Mouse (Mus musculus) heart, embryonic 10.5 days (tissue): ENCODE results near the gene Hspbap1. TPM values are rescaled to one million over a fixed set of nuclear protein-coding genes. Genes with fewer than 3 reads are reported as not detected.

Experiments used
- DNase-seq: peaks from one replicate; pipeline ENCODE4 v3.0.0-alpha.2; 2017; ENCODE audit warnings: low spot score
- H3K27ac ChIP-seq: fragments of 300-500 bp; sonication (generic); 2 replicates; pipeline ENCODE4 v1.5.1; 2016; ENCODE audit warnings: mild to moderate bottlenecking
- H3K27me3 ChIP-seq: fragments of 300-500 bp; sonication (generic); 2 replicates; pipeline ENCODE4 v1.6.1; 2016; ENCODE audit warnings: mild to moderate bottlenecking; ENCODE audit not compliant: poor library complexity, insufficient read depth, severe bottlenecking
- H3K36me3 ChIP-seq: fragments of 300-500 bp; sonication (generic); 2 replicates; pipeline ENCODE4 v1.6.1; 2016; ENCODE audit warnings: mild to moderate bottlenecking, moderate library complexity
- H3K4me1 ChIP-seq: fragments of 300-500 bp; sonication (generic); 2 replicates; pipeline ENCODE4 v1.6.1; 2016; ENCODE audit warnings: mild to moderate bottlenecking
- H3K4me3 ChIP-seq: fragments of 300-500 bp; sonication (generic); 2 replicates; pipeline ENCODE4 v1.5.1; 2016; ENCODE audit warnings: mild to moderate bottlenecking, moderate library complexity
- H3K9me3 ChIP-seq: fragments of 300-500 bp; sonication (generic); 2 replicates; pipeline ENCODE4 v1.6.1; 2016; ENCODE audit warnings: mild to moderate bottlenecking, moderate library complexity
- WGBS: fragments of 180-500 bp; shearing (Covaris S2); methylation state at CpG from one replicate; pipeline ENCODE4 v1.1.7; 2016; 5-methylcytosine and 5-hydroxymethylcytosine counted together
- polyA plus RNA-seq: library from polyadenylated mRNA; unstranded; fragments of >200 nt; fragmentation: Nextera tagmentation; extraction: Ambion mirVana; gene quantifications from 2 replicates; pipeline ENCODE4 v1.2.1, GENCODE M21; 2016

Gene Hspbap1
- polyA plus RNA-seq, 1 experiment from 2014 or later: 21.8 TPM

DNA sequence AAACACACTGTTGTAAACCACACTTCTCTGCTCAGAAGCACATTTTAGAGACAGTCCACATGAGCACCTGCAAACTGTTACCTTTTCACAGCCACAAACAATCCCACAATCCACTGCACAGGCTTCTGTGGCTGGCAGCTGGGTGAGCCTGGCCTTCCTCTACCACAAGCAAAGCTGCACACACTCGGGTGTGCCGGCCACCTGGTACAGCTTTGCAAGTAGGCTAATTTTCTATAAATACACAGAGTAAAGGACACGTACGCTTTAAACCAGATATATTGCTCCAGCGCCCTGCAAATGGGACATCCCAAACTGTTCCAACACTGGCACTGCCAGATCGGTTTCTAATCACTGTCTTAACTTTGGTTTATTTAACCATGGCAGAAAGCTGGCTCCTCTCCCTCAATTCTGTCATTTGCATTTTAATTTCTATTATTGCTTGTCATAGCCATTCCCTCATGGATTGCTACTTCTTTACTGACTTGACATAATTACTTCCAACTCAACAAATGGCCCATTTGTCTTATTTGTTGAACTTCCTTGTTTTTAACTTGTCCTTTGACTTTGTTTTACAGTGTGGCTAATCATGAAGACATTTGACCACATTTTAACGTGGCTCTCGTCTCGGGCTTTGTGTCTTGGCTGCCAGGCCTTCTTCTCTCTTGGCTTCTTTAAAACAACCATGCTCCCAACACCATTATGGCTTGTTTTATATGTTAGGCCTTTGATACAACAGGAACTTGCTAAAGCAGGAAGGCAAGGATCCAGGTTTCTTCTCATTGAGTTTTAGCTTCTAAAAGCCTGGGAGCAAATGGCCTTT lies 22.5 kb upstream of the Hspbap1 start:
- no peaks in the 10 kb centered on the region for H3K27me3 ChIP-seq
- no peak overlapping the region for H3K27ac ChIP-seq
- no peaks in the 10 kb centered on the region for H3K9me3 ChIP-seq
- H3K4me1 ChIP-seq: peaks cover 2% of the 10 kb centered on the region; the same call in 1 of the 2 replicates
- no peak for DNase-seq
- 88% methylated on average over 9 of the region's 9 CpGs for WGBS
- H3K4me3 ChIP-seq: no peak overlapping the region
- H3K36me3 ChIP-seq: no peaks in the 10 kb centered on the region

DNA sequence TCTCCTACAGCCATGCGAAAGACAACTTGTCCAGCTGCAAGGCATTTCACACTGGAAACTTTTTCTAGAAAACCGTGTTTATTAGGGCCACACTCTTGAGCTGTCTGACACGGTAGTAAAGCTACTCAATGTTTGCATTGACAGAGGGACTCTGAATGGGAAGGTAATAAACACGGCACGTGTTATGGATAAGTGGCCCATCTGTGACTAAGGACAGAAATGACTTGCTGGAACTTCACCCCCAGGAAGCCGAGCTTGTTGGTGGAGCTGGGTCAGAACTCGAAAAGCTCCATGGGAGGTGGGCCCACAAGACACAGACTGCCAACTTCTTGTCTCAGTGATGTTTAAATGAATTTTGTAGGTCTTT lies 22.0 kb upstream of the Hspbap1 start:
- Histone ChIP-seq H3K36me3 (no peaks in the 10 kb centered on the region), H3K4me1 (peaks cover 2% of the 10 kb centered on the region; the same call in 1 of the 2 replicates), H3K4me3 (no peak overlapping the region), H3K9me3 (no peaks in the 10 kb centered on the region), H3K27me3 (no peaks in the 10 kb centered on the region), H3K27ac (no peak overlapping the region)
- DNase-seq: no peak
- 88% methylated on average over 7 of the region's 7 CpGs for WGBS

- H3K27me3 ChIP-seq: no peaks in the 10 kb centered on the region
- 77% methylated on average over 7 of the region's 7 CpGs for WGBS
- no peak overlapping the region for H3K4me3 ChIP-seq
- no peaks in the 10 kb centered on the region for H3K9me3 ChIP-seq
- peaks cover 2% of the 10 kb centered on the region; the same call in 1 of the 2 replicates for H3K4me1 ChIP-seq
- DNase-seq: no peak
- H3K27ac ChIP-seq: no peak overlapping the region
- no peaks in the 10 kb centered on the region for H3K36me3 ChIP-seq
These were observed 20.8 kb upstream of the Hspbap1 start for GRCm38 (mm10) chr16:35749385-35749784.

DNA sequence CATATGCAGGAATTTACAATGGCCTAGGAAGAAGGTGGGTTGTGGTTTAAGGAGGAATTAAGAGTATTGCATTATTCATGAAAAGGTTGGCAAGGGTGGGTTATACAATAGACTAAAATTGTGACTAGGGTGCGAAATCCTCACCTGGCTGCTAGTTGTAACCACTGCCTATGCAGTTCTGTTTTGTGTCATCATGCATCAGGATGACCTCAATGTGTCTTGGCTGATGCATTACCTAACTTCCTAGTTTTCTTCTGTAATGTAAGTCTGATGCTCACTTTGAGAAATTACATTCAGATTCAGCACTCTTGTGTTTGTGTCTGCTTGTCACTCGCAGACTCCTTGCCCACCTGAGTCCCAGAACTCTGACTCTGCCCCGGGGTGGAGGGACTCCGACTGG lies 18.3 kb upstream of the Hspbap1 start:
- no peaks in the 10 kb centered on the region for H3K27me3 ChIP-seq
- 87% methylated on average over 4 of the region's 4 CpGs for WGBS
- H3K36me3 ChIP-seq: no peaks in the 10 kb centered on the region
- no peaks in the 10 kb centered on the region for H3K9me3 ChIP-seq
- peaks cover 2% of the 10 kb centered on the region; the same call in 1 of the 2 replicates for H3K4me1 ChIP-seq
- no peak overlapping the region for H3K27ac ChIP-seq
- no peak overlapping the region for H3K4me3 ChIP-seq
- no peak for DNase-seq

GRCm38 (mm10) chr16:35753926-35754325 lies 16.2 kb upstream of the Hspbap1 start:
- no peak overlapping the region for H3K4me3 ChIP-seq
- H3K27me3 ChIP-seq: no peaks in the 10 kb centered on the region
- no peaks in the 10 kb centered on the region for H3K9me3 ChIP-seq
- no peak for DNase-seq
- 91% methylated on average over 5 of the region's 5 CpGs for WGBS
- H3K27ac ChIP-seq: no peak overlapping the region
- H3K36me3 ChIP-seq: no peaks in the 10 kb centered on the region
- peaks cover 2% of the 10 kb centered on the region; the same call in 1 of the 2 replicates for H3K4me1 ChIP-seq

DNA sequence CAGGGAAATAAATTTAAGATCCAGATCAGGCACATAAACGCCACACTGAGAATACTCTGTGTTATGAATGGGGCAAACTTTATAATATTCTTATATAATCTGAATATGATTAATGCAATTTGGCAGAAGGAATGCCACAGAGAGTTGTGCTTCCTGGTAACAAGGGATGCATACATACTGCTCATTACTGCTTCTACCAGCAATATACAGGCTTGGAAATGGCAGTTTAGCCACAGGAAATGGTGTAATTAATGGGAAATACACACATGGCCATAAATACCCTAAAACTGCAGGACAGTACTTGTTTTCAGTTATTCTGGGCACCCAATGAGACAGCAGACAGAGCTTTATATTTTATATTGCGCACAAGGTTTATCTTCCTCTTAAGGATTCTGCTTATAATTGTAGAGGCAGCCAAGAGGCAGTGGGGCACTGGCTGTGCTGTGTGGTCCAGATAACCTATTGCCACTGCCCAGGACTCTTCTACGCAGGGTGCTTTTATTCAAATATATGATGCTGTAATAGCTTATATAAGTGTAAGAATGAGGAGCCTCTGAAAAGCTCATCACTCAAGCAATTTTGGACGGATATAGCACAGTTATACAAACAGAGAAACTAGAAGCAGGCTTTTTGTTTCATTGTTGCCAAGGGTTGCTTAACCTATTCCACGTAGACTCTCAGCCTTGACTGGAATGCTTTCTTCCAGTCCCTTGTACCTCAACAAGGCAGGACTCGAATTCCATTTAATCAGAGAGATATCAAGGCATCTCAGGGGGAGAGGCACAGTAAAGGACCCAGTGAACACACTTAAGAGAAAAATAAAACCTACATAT lies 14.5 kb upstream of the Hspbap1 start:
- no peaks in the 10 kb centered on the region for H3K36me3 ChIP-seq
- H3K27ac ChIP-seq: no peak overlapping the region
- no peaks in the 10 kb centered on the region for H3K9me3 ChIP-seq
- H3K4me3 ChIP-seq: no peak overlapping the region
- H3K4me1 ChIP-seq: no peaks in the 10 kb centered on the region
- no peaks in the 10 kb centered on the region for H3K27me3 ChIP-seq
- DNase-seq: no peak
- 80% methylated on average over 6 of the region's 6 CpGs for WGBS

DNA sequence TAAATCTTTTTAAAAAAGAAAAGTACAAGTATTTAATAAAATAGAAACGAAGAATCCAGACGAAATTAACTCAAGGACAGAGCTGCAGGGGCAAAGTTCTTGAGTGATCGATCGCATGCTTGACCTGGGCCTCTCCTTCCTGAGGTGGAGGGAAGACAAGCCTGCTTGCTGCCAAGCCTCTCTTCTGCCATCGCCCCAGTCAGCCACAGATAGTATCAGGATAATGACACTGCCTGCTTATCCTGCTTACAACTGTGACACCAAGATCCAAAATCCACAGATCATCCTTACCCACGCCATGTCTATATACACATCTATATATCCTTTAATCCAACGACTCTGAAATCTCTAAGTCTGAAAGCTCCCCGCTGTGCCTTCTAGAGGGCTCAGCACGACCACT lies 13.5 kb upstream of the Hspbap1 start:
- Histone ChIP-seq H3K4me1 (no peaks in the 10 kb centered on the region), H3K27ac (no peak overlapping the region)
- WGBS: 87% methylated on average over 9 of the region's 9 CpGs

GRCm38 (mm10) chr16:35759401-35759800 lies 10.8 kb upstream of the Hspbap1 start:
- H3K9me3 ChIP-seq: no peaks in the 10 kb centered on the region
- H3K4me1 ChIP-seq: peaks cover 12% of the 10 kb centered on the region
- no peak overlapping the region for H3K27ac ChIP-seq
- no peaks in the 10 kb centered on the region for H3K36me3 ChIP-seq
- no peak overlapping the region for H3K4me3 ChIP-seq
- no peak for DNase-seq
- WGBS: 86% methylated on average over 5 of the region's 5 CpGs
- H3K27me3 ChIP-seq: no peaks in the 10 kb centered on the region

More for the DNA sequence above, 13.5 kb upstream of the Hspbap1 start:
- no peaks in the 10 kb centered on the region for H3K36me3 ChIP-seq
- no peaks in the 10 kb centered on the region for H3K9me3 ChIP-seq
- H3K27me3 ChIP-seq: no peaks in the 10 kb centered on the region
- H3K4me3 ChIP-seq: no peak overlapping the region
- no peak for DNase-seq

DNA sequence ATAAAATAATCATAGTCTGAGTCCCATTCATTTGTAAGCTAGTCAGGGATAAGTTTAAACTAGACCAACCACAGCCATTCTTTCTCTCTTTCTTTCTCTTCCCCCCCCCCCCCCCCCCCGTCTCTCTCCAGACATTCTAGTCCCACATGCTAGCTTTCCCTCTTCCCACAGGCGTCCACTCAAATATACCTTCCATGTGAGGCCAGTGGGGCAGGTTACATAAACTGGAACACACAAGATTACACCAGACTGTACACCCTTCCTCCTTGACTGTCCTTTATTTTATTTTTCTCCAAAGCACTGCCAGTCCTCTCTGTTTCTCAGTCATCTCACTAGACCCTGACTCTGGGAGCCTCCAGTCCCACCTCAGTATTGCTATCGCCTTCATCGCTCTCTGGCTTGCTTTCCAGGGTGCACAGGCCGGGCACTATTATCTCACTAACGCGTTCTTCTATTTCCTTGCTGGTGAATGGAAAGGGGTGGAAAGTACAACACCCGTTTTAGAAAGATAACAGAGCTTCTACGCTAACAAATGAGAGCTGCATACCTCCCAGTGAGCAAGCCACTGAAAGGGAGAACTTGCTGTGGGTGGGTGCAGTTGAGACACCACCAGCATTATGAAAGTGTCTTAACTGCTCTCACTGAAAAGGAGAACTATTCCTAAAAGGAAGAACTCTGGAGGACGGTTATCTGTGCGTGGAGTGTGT lies 6.4 kb upstream of the Hspbap1 start:
- Histone ChIP-seq H3K4me3 (0 out of 2 replicates have a peak overlapping the region, but pooled peaks have one; percentile 19), H3K27ac (peak overlapping the region; percentile 72; the same call in 1 of the 2 replicates), H3K36me3 (no peaks in the 10 kb centered on the region), H3K27me3 (no peaks in the 10 kb centered on the region), H3K4me1 (peaks cover 22% of the 10 kb centered on the region), H3K9me3 (no peaks in the 10 kb centered on the region)
- peak; percentile 82 for DNase-seq
- 32% methylated on average over 10 of the region's 11 CpGs for WGBS

DNA sequence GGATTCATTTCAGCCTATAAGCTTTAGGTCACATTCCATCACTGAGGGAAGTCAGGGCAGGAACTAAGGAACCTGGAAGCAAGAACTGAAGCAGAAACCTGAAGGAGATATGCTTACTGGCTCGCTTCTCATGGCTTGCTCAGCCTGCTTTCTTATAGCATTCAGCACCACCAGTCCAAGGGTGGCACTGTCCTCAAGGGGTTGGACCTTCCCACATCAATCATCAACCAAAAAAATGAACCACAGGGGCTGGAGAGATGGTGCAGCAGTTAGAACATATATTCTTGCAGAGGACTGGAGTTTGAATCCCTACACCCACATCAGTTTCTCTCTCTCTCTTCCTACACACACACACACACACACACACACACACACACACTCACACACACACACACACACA lies 5.2 kb upstream of the Hspbap1 start:
- Histone ChIP-seq H3K27me3 (no peaks in the 10 kb centered on the region), H3K27ac (no peak overlapping the region), H3K4me3 (no peak overlapping the region), H3K9me3 (no peaks in the 10 kb centered on the region), H3K4me1 (peaks cover 32% of the 10 kb centered on the region), H3K36me3 (no peaks in the 10 kb centered on the region)
- whole genome bisulfite sequencing: 78% methylated on average over 1 of the region's 1 CpGs
- DNase-seq: no peak

DNA sequence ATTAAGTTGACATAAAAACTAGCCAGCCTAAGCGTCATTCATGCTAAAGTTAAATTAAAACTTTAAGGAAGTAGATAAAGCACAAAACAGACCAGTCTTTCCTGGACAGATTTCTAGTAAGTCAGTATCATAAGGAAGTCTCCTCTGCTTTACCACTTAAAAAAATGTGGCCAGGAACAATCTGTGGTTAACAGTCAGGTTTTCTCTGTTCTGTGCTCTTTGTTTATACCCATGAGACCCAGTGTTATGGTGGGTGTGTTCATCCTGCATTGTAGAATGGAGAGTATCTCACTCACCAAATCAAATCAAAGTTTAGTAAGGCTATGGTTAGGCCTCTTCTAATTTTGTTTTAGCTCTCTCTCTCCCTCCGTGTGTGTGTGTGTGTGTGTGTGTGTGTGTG lies 4.7 kb upstream of the Hspbap1 start:
- no peak for DNase-seq
- Histone ChIP-seq H3K36me3 (no peaks in the 10 kb centered on the region), H3K4me3 (no peak overlapping the region), H3K9me3 (no peaks in the 10 kb centered on the region), H3K27me3 (no peaks in the 10 kb centered on the region), H3K27ac (no peak overlapping the region), H3K4me1 (peaks cover 32% of the 10 kb centered on the region)
- 85% methylated on average over 2 of the region's 2 CpGs for WGBS

DNA sequence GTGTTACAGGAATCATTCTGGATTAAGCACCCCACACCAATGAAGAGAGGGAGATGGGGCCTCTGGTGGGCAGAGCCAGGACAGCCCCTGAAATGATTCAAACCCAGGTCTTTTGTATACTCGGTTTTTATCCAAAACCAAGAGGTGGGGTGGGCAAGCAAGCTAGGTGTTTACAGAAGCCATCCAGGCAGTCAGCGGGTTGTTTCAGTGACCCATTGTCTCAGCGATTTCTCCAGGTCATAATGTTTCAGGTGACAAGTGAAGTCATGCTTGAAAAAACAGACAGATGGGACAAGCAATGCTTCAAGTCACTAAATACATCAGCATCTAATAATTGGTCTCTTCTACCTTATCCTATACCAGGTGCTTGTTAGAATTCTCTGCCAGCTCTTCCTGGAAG lies 3.8 kb upstream of the Hspbap1 start:
- WGBS: 83% methylated on average over 3 of the region's 3 CpGs
- no peaks in the 10 kb centered on the region for H3K36me3 ChIP-seq
- H3K4me3 ChIP-seq: no peak overlapping the region
- DNase-seq: no peak
- H3K27me3 ChIP-seq: no peaks in the 10 kb centered on the region
- H3K4me1 ChIP-seq: peaks cover 38% of the 10 kb centered on the region
- no peak overlapping the region for H3K27ac ChIP-seq
- H3K9me3 ChIP-seq: no peaks in the 10 kb centered on the region

DNA sequence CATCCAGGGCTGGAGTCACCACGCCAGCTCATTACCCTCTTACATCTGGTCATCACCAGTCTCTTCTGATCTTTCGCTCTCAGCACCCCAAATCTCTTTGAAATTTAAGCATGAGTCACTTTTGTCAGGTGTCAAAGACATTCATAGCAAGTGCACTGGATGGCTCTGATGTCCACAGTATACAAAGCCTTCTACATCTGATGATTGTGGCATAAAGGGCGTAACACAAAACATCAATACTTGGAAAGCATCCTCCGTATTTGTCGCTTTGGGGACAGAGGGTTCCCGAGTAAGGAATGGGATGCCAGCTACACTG lies 1.7 kb upstream of the Hspbap1 start:
- Histone ChIP-seq H3K4me3 (peak overlapping the region; percentile 96), H3K36me3 (no peaks in the 10 kb centered on the region), H3K27me3 (no peaks in the 10 kb centered on the region), H3K4me1 (peaks cover 37% of the 10 kb centered on the region), H3K27ac (peak overlapping the region; percentile 95), H3K9me3 (no peaks in the 10 kb centered on the region)
- 26% methylated on average over 6 of the region's 6 CpGs for WGBS
- no peak for DNase-seq
